17 mouse cellular contexts compared by ENCODE assay signal in the genomic region with DNA sequence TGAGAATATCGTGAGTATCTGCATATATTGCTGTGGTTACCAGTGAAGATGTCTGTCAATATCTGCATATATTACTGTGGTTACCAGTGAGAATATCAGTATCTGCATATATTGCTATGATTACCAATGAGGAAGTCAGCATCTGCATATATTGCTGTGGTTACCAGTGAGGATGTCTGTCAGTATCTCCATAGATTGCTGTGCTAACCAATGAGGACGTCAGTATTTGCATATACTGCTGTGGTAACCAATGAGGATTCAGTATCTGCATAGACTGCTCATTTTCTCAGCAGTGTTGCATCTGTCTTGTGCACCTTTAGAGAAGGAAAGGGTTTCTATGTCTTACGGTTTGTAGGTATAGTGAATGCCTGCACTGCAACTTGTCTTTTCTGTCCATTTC. TPM values are rescaled to one million over a fixed set of nuclear protein-coding genes. Genes with fewer than 3 reads are reported as not detected.
DNase-seq lines count a peak whose midpoint lies in the region; ATAC-seq and TF ChIP-seq lines count a peak whose summit lies in the region.
"Had no signal": no experiment of that assay in that cellular context is flagged by ENCODE, and none has a peak within 500 bp of the region (broad histone marks: within the 10 kb centered on the region; RNA-seq: fewer than 3 reads in every experiment).

No protein-coding gene starts in this region.

- TF ChIP-seq CTCF in brain, embryonic 14.5 days (IDR thresholded peaks at IDR 0.05; ENCODE audit: borderline replicate concordance, extremely low read depth, insufficient read depth, insufficient read length) = no peak

- H3K9ac ChIP-seq in hindbrain, embryonic 13.5 days = 0 out of 2 replicates have a peak overlapping the region, but pooled peaks have one; percentile 19
- no peak overlapping the region for H3K9ac ChIP-seq in hindbrain, embryonic 11.5 days (ENCODE audit: low read depth, low read length)
- no peak overlapping the region for H3K9ac ChIP-seq in liver, embryonic 15.5 days

- no peaks in the 10 kb centered on the region for H3K9me3 ChIP-seq in hindbrain, embryonic 13.5 days
- no peaks in the 10 kb centered on the region for H3K9me3 ChIP-seq in hindbrain, embryonic 11.5 days (ENCODE audit: control insufficient read depth, low read length)
- no peaks in the 10 kb centered on the region for H3K9me3 ChIP-seq in liver, embryonic 15.5 days (replicated peaks)
- H3K9me3 ChIP-seq: hindbrain, embryonic 15.5 days; neural tube, embryonic 15.5 days had no signal

- no peak overlapping the region for H3K4me2 ChIP-seq in hindbrain, embryonic 13.5 days
- no peak overlapping the region for H3K4me2 ChIP-seq in hindbrain, embryonic 11.5 days (replicated peaks; ENCODE audit: low read depth, low read length)
- H3K4me2 ChIP-seq in liver, embryonic 15.5 days = 0 out of 2 replicates have a peak overlapping the region, but pooled peaks have one; percentile 88

- TF ChIP-seq POLR2A in brain, embryonic 14.5 days (IDR thresholded peaks at IDR 0.05; ENCODE audit: borderline replicate concordance, extremely low read depth, insufficient read depth, insufficient read length, poor library complexity, severe bottlenecking) = no peak

- peaks cover 15% of the 10 kb centered on the region for H3K4me1 ChIP-seq in hindbrain, embryonic 13.5 days (replicated peaks)
- H3K4me1 ChIP-seq in hindbrain, embryonic 11.5 days (replicated peaks; ENCODE audit: control insufficient read depth, insufficient read depth, low read length) = no peaks in the 10 kb centered on the region
- H3K4me1 ChIP-seq in liver, embryonic 15.5 days (replicated peaks) = peaks cover 21% of the 10 kb centered on the region

- no peak overlapping the region for H3K4me3 ChIP-seq in hindbrain, embryonic 13.5 days
- H3K4me3 ChIP-seq in hindbrain, embryonic 11.5 days (ENCODE audit: low read depth, low read length) = no peak overlapping the region
- no peak overlapping the region for H3K4me3 ChIP-seq in liver, embryonic 15.5 days (replicated peaks)
- H3K4me3 ChIP-seq: hindbrain, embryonic 15.5 days had no signal

- no peaks in the 10 kb centered on the region for H3K27me3 ChIP-seq in hindbrain, embryonic 13.5 days
- H3K27me3 ChIP-seq in hindbrain, embryonic 11.5 days (ENCODE audit: control insufficient read depth, insufficient read depth, low read length) = no peaks in the 10 kb centered on the region
- no peaks in the 10 kb centered on the region for H3K27me3 ChIP-seq in liver, embryonic 15.5 days
- H3K27me3 ChIP-seq: hindbrain, embryonic 15.5 days; neural tube, embryonic 15.5 days had no signal

- ATAC-seq in hindbrain, embryonic 13.5 days (ENCODE audit: low FRiP score) = no peak
- ATAC-seq in hindbrain, embryonic 11.5 days (ENCODE audit: low FRiP score) = no peak
- ATAC-seq in CD4-positive, CD25-positive, alpha-beta regulatory T cell, adult 4 months = peak; percentile 8
- ATAC-seq in liver, embryonic 15.5 days (ENCODE audit: insufficient read depth) = no peak
- ATAC-seq: intestine, postnatal 0 days; lung, postnatal 0 days had no signal

- H3K36me3 ChIP-seq in hindbrain, embryonic 13.5 days = peaks cover 6% of the 10 kb centered on the region
- H3K36me3 ChIP-seq in hindbrain, embryonic 11.5 days (ENCODE audit: control insufficient read depth, insufficient read depth, low read length) = no peaks in the 10 kb centered on the region
- H3K36me3 ChIP-seq in liver, embryonic 15.5 days (replicated peaks) = peaks cover 2% of the 10 kb centered on the region

- no peak for DNase-seq in hindbrain, embryonic 11.5 days (ENCODE audit: low spot score)
- DNase-seq in brain, embryonic 14.5 days (ENCODE audit: low read depth) = peak; percentile 19
- no peak for DNase-seq in layer of hippocampus, adult 11-12 months (ENCODE audit: low spot score)
- no peak for DNase-seq in cerebellum, adult 9-11 months
- DNase-seq in frontal cortex, postnatal 25 days (ENCODE audit: low spot score in 2 of 2) = no peak
- DNase-seq: adrenal gland, postnatal 14 days; cerebellum, adult 8-10 months; gastrocnemius, postnatal 14 days; kidney, postnatal 14 days; right cerebral cortex, postnatal 4 days had no signal

- 85% methylated on average over 3 of the region's 3 CpGs for WGBS in hindbrain, embryonic 13.5 days
- WGBS in hindbrain, embryonic 11.5 days = 80% methylated on average over 3 of the region's 3 CpGs
- WGBS in liver, embryonic 15.5 days (ENCODE audit: insufficient replicate concordance) = 59% methylated on average over 3 of the region's 3 CpGs

- no peak overlapping the region for H3K27ac ChIP-seq in hindbrain, embryonic 13.5 days
- H3K27ac ChIP-seq in hindbrain, embryonic 11.5 days (ENCODE audit: low read depth, low read length) = no peak overlapping the region
- no peak overlapping the region for H3K27ac ChIP-seq in liver, embryonic 15.5 days (replicated peaks)
- H3K27ac ChIP-seq: hindbrain, embryonic 15.5 days; neural tube, embryonic 15.5 days had no signal

RNA-seq across cellular contexts. Expression of a gene that starts 1.5 kb away (rescaled TPM):
- polyA plus RNA-seq in hindbrain, embryonic 13.5 days (2015; fragmentation: Nextera tagmentation; extraction: Ambion mirVana) = 46.8 and 49.6 TPM in 2 replicates
- polyA plus RNA-seq in hindbrain, embryonic 11.5 days (2014; fragmentation: Nextera tagmentation; extraction: Ambion mirVana) = 46.8 and 50.7 TPM in 2 replicates
- 10 to 100 TPM; 49.3 to 50.9 TPM for polyA plus RNA-seq in CD4-positive, CD25-positive, alpha-beta regulatory T cell, adult 4 months (2017; shearing (Covaris generic))
- polyA plus RNA-seq in brain, embryonic 14.5 days (2012; rRNA removed) = 32.4 and 46.8 TPM in 2 replicates
- polyA plus RNA-seq in liver, embryonic 15.5 days (2015; fragmentation: Nextera tagmentation; extraction: Ambion mirVana) = 28.5 and 34.6 TPM in 2 replicates

RNA-seq across cellular contexts. Expression of a gene that starts 54.0 kb away (rescaled TPM):
- 1.5 and 1.6 TPM in 2 replicates for polyA plus RNA-seq in hindbrain, embryonic 13.5 days (2015; fragmentation: Nextera tagmentation; extraction: Ambion mirVana)
- 2.3 and 2.4 TPM in 2 replicates for polyA plus RNA-seq in hindbrain, embryonic 11.5 days (2014; fragmentation: Nextera tagmentation; extraction: Ambion mirVana)
- polyA plus RNA-seq in CD4-positive, CD25-positive, alpha-beta regulatory T cell, adult 4 months (2017; shearing (Covaris generic)) = 1 to 10 TPM; 2.0 to 2.2 TPM
- 5.9 and 6.4 TPM in 2 replicates for polyA plus RNA-seq in brain, embryonic 14.5 days (2012; rRNA removed)
- polyA plus RNA-seq in liver, embryonic 15.5 days (2015; fragmentation: Nextera tagmentation; extraction: Ambion mirVana) = 1.2 and 1.3 TPM in 2 replicates
